Mouse (Mus musculus): Measurements from ENCODE around the gene Cnnm3. TPM values are rescaled to one million over a fixed set of nuclear protein-coding genes. Genes with fewer than 3 reads are reported as not detected.

The Cnnm3 gene
- polyA plus RNA-seq, 1 experiment: 5.6 TPM

DNA sequence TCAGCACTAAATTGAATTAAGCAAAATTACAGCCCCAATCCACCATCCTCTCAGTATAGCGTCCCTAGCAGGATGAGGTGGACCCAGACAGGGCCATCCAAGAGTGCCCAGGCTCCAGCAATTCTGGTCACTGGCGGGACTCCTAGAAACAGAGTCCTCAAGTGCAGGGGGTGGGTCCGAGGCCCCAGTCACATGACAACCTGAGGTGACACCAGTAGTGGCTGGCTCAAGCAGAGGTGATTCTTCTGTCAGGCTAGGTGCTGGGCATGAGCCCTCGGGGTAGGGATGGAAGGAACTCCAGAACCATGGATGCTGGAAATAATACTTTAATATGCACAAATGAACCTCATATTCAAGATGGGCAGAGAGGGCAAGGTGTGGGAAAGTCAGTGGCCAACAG lies 50.7 kb downstream of the Cnnm3 start:
- no peak for TF ChIP-seq POLR2A (IDR thresholded peaks at IDR 0.05; ENCODE audit: control insufficient read depth, low read depth, low read length)
- no peak for TF ChIP-seq CTCF (IDR thresholded peaks at IDR 0.05; ENCODE audit: control insufficient read depth, insufficient read depth, insufficient replicate concordance, low read depth, low read length)
- no peaks in the 10 kb centered on the region for H3K27me3 ChIP-seq (ENCODE audit: control insufficient read depth, insufficient read depth, low read length)
- H3K36me3 ChIP-seq (ENCODE audit: control insufficient read depth, insufficient read depth, low read length): no peaks in the 10 kb centered on the region; the same call in 1 of the 2 replicates
- H3K4me1 ChIP-seq (ENCODE audit: control insufficient read depth, insufficient read depth, low read length): peaks cover 19% of the 10 kb centered on the region
- no peak overlapping the region for H3K27ac ChIP-seq (ENCODE audit: control insufficient read depth, insufficient read depth, low read depth, low read length)
- no peak overlapping the region for H3K4me3 ChIP-seq (ENCODE audit: control insufficient read depth, low read depth, low read length)

DNA sequence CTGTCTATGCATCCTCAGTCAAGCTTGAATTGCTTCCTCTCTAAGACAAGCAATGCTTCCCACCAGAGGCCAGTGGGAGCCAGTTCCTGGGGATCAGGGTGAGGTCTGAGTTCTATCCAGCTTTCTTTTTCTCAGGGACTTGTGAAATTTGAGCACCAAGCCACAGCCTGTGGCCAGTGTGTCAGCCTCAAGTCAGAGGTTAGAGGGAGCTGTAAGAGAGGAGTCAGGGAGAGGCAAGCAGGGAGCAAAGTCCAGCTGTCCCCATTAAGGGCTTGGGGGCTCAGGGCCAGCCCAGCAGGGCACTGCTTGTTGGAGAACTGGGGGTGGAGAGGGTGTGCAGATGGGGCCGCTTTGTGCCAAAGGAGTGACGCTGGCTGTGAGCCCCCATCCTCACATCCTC lies 51.5 kb downstream of the Cnnm3 start:
- Histone ChIP-seq H3K4me3 (ENCODE audit: control insufficient read depth, low read depth, low read length) (no peak overlapping the region), H3K36me3 (ENCODE audit: control insufficient read depth, insufficient read depth, low read length) (no peaks in the 10 kb centered on the region; the same call in 1 of the 2 replicates), H3K4me1 (ENCODE audit: control insufficient read depth, insufficient read depth, low read length) (peaks cover 12% of the 10 kb centered on the region), H3K27me3 (ENCODE audit: control insufficient read depth, insufficient read depth, low read length) (no peaks in the 10 kb centered on the region), H3K27ac (ENCODE audit: control insufficient read depth, insufficient read depth, low read depth, low read length) (no peak overlapping the region)
- no peak for TF ChIP-seq CTCF (IDR thresholded peaks at IDR 0.05; ENCODE audit: control insufficient read depth, insufficient read depth, insufficient replicate concordance, low read depth, low read length)
- TF ChIP-seq POLR2A (IDR thresholded peaks at IDR 0.05; ENCODE audit: control insufficient read depth, low read depth, low read length): no peak

DNA sequence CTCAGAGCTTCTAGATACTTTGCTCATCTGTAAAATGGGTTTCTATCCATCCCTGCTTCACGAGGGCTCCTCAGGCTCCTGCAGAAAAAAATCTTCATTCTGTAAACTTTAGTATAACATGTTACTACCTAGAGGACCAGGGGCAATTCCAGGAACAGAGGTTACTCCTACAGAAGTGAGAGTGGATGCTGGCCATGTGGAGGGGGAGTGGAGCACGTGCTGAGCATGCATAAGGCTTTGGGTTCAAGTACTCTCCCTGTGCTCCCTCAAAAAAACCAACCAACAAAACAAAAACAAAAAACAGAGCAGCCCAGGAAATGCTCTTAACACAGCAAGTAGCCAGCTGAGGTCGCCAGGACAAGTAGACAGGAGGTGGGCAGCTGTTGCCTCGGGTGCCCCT lies 52.0 kb downstream of the Cnnm3 start:
- Histone ChIP-seq H3K4me1 (ENCODE audit: control insufficient read depth, insufficient read depth, low read length) (peaks cover 8% of the 10 kb centered on the region), H3K36me3 (ENCODE audit: control insufficient read depth, insufficient read depth, low read length) (no peaks in the 10 kb centered on the region; the same call in 1 of the 2 replicates), H3K4me3 (ENCODE audit: control insufficient read depth, low read depth, low read length) (no peak overlapping the region), H3K27ac (ENCODE audit: control insufficient read depth, insufficient read depth, low read depth, low read length) (no peak overlapping the region), H3K27me3 (ENCODE audit: control insufficient read depth, insufficient read depth, low read length) (no peaks in the 10 kb centered on the region)
- TF ChIP-seq CTCF (IDR thresholded peaks at IDR 0.05; ENCODE audit: control insufficient read depth, insufficient read depth, insufficient replicate concordance, low read depth, low read length) (no peak), POLR2A (IDR thresholded peaks at IDR 0.05; ENCODE audit: control insufficient read depth, low read depth, low read length) (no peak)

DNA sequence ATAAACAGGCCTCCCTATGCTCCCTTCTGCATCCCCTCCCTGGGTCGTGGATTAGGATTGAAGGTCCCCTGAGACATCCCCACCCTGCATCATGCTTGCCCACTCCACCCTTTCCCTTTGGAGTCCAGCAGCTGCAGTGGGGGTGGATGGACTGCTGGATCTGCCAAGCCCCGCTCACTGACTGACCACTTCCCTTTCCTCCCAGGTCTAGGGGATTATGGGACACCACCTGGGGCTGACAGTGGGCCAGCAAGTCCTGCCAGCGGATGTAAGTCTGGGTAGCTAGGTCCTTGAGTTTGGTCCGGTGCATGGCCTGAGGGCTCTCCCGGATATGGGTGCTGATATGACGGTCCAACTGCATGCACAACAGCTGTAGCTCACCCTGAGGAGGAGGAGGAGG lies 52.4 kb downstream of the Cnnm3 start:
- Histone ChIP-seq H3K27ac (ENCODE audit: control insufficient read depth, insufficient read depth, low read depth, low read length) (no peak overlapping the region), H3K4me3 (ENCODE audit: control insufficient read depth, low read depth, low read length) (no peak overlapping the region), H3K36me3 (ENCODE audit: control insufficient read depth, insufficient read depth, low read length) (no peaks in the 10 kb centered on the region; the same call in 1 of the 2 replicates), H3K4me1 (ENCODE audit: control insufficient read depth, insufficient read depth, low read length) (peaks cover 4% of the 10 kb centered on the region), H3K27me3 (ENCODE audit: control insufficient read depth, insufficient read depth, low read length) (no peaks in the 10 kb centered on the region)
- TF ChIP-seq CTCF (IDR thresholded peaks at IDR 0.05; ENCODE audit: control insufficient read depth, insufficient read depth, insufficient replicate concordance, low read depth, low read length) (no peak), POLR2A (IDR thresholded peaks at IDR 0.05; ENCODE audit: control insufficient read depth, low read depth, low read length) (no peak)

DNA sequence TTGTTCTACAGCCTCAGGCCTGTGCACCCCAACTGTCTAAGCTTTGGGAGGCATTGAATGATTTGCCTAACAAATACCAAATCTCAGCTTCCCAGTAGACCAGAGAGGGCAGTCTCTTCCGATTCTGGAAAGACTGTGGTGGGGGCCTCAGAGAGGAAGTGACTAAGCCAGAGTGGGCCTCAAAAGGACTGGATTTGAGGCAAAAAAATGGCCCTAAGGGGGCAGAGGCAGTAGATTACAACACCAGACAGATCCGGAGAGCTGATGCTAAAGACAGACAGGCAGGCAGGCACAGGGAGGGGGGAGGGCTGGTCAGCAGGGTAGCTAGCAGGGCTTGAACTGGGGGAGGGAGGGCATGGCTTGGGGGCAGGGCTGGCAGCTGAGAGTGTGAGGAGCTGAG lies 54.8 kb downstream of the Cnnm3 start:
- H3K36me3 ChIP-seq (ENCODE audit: control insufficient read depth, insufficient read depth, low read length): no peaks in the 10 kb centered on the region
- TF ChIP-seq POLR2A (IDR thresholded peaks at IDR 0.05; ENCODE audit: control insufficient read depth, low read depth, low read length) (no peak), CTCF (IDR thresholded peaks at IDR 0.05; ENCODE audit: control insufficient read depth, insufficient read depth, insufficient replicate concordance, low read depth, low read length) (no peak)
- peaks cover 2% of the 10 kb centered on the region for H3K4me1 ChIP-seq (ENCODE audit: control insufficient read depth, insufficient read depth, low read length)
- H3K27me3 ChIP-seq (ENCODE audit: control insufficient read depth, insufficient read depth, low read length): no peaks in the 10 kb centered on the region
- no peak overlapping the region for H3K4me3 ChIP-seq (ENCODE audit: control insufficient read depth, low read depth, low read length)
- H3K27ac ChIP-seq (ENCODE audit: control insufficient read depth, insufficient read depth, low read depth, low read length): no peak overlapping the region

DNA sequence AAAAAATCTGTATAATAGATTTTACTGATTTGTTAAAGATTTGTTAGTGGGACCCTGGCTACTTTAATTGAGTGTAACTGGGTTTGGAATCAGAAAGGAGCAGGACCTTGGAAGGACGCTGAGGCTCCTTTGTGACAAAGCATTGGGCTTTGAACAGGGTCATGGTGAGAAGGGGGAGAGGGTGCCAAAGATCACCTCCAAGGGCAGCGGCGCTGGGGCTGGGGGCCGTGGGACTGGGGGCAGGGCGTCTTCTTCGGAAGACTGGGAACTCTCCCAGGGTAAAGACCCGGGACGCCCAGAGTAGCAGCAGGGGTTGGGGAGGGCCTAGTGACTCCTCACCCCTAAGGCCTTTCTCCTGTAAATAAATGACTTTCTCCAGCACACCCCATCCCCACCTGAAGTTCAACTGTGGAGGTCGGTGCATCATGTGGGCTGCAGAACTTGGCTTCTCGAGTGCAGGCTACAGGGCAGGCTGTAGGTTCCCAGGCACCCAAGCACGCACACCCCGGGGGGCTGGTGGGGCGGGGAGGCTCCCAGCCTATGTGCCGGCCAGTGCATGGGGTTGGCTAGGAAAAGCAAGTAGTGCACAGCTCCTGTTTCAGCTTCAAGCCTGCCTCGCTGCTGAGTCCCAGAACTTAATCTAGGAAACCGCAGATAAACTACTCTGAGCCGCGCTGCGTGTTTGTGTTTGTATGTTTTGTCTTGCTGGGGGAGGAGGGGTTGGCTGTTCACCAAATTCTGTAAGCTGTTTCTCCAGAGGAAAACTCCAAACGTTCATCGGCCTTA lies 56.3 kb downstream of the Cnnm3 start:
- no peaks in the 10 kb centered on the region for H3K27me3 ChIP-seq (ENCODE audit: control insufficient read depth, insufficient read depth, low read length)
- no peaks in the 10 kb centered on the region for H3K36me3 ChIP-seq (ENCODE audit: control insufficient read depth, insufficient read depth, low read length)
- peaks cover 4% of the 10 kb centered on the region for H3K4me1 ChIP-seq (ENCODE audit: control insufficient read depth, insufficient read depth, low read length)
- no peak overlapping the region for H3K27ac ChIP-seq (ENCODE audit: control insufficient read depth, insufficient read depth, low read depth, low read length)
- TF ChIP-seq POLR2A (IDR thresholded peaks at IDR 0.05; ENCODE audit: control insufficient read depth, low read depth, low read length): no peak
- no peak for TF ChIP-seq CTCF (IDR thresholded peaks at IDR 0.05; ENCODE audit: control insufficient read depth, insufficient read depth, insufficient replicate concordance, low read depth, low read length)
- H3K4me3 ChIP-seq (ENCODE audit: control insufficient read depth, low read depth, low read length): no peak overlapping the region

DNA sequence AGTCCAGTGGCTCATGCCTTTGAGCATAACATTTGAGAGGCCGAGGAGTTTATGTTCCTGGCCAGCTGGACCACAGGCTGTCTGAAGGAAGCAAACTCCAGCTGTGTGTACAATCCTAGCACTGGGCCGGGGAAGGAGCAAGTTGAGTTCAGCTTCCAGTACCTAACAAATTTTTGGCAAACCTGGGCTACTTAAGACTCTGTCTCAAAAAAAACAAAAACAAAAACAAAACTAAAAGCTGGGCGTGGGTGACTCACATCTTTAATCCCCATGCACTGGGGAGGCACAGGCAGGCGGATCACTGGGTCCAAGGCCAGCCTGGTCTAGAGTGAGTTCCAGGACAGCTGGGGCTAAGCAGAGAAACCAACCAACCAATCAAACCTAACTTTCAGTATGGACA lies 57.1 kb downstream of the Cnnm3 start:
- Histone ChIP-seq H3K4me3 (ENCODE audit: control insufficient read depth, low read depth, low read length) (no peak overlapping the region), H3K27ac (ENCODE audit: control insufficient read depth, insufficient read depth, low read depth, low read length) (0 out of 2 replicates have a peak overlapping the region, but pooled peaks have one; percentile 18), H3K4me1 (ENCODE audit: control insufficient read depth, insufficient read depth, low read length) (peaks cover 4% of the 10 kb centered on the region), H3K27me3 (ENCODE audit: control insufficient read depth, insufficient read depth, low read length) (no peaks in the 10 kb centered on the region), H3K36me3 (ENCODE audit: control insufficient read depth, insufficient read depth, low read length) (no peaks in the 10 kb centered on the region)
- TF ChIP-seq CTCF (IDR thresholded peaks at IDR 0.05; ENCODE audit: control insufficient read depth, insufficient read depth, insufficient replicate concordance, low read depth, low read length) (no peak), POLR2A (IDR thresholded peaks at IDR 0.05; ENCODE audit: control insufficient read depth, low read depth, low read length) (no peak)

All from testis, adult 2 months (tissue).